Mouse (Mus musculus): ENCODE results near the gene Tgtp2.

GRCm38 (mm10) chr11:49084875-49085274 lies 20.9 kb upstream of the Tgtp2 start:
- TF ChIP-seq CTCF (IDR thresholded peaks at IDR 0.05; ENCODE audit: borderline replicate concordance, control insufficient read depth, extremely low read depth, insufficient read depth, low read length, poor library complexity) (no peak), POLR2A (IDR thresholded peaks at IDR 0.05; ENCODE audit: control insufficient read depth, extremely low read depth, insufficient read depth, low read length, poor library complexity) (no peak)

All from thymus, adult 2 months (tissue).